Mouse (Mus musculus) liver, embryonic 15.5 days (tissue): ENCODE measurements around the gene Ccdc3. TPM values are rescaled to one million over a fixed set of nuclear protein-coding genes. Genes with fewer than 3 reads are reported as not detected.

Experiments
- polyA plus RNA-seq: library from polyadenylated mRNA; unstranded; fragments of >200 nt; fragmentation: Nextera tagmentation; extraction: Ambion mirVana; gene quantifications from 2 replicates; pipeline ENCODE4 v1.2.1, GENCODE M21; 2015

Gene Ccdc3
- polyA plus RNA-seq, 1 experiment from 2014 or later: 2.8 TPM

Other genes with a start within 250 kb of the Ccdc3 start
- gene Phyh, start 218.8 kb upstream of the Ccdc3 start, polyA plus RNA-seq: 92.8 and 103 TPM in 2 replicates
- 0.30 TPM in 1 of 2 replicates, not detected in the other for gene Ucma, start 161.7 kb upstream of the Ccdc3 start, polyA plus RNA-seq
- 28.4 and 30.0 TPM in 2 replicates for gene Mcm10, start 125.0 kb upstream of the Ccdc3 start, polyA plus RNA-seq
- 17.4 and 20.4 TPM in 2 replicates for gene Optn, start 73.7 kb upstream of the Ccdc3 start, polyA plus RNA-seq